In genomic region chr6:82455245-82455644, GRCm38 (mm10) we compare ENCODE assay signal across 17 mouse cellular contexts. TPM values are rescaled to one million over a fixed set of nuclear protein-coding genes. Genes with fewer than 3 reads are reported as not detected.
DNase-seq lines count a peak whose midpoint lies in the region; ATAC-seq lines count a peak whose summit lies in the region.
"Had no signal": no experiment of that assay in that cellular context is flagged by ENCODE, and none has a peak within 500 bp of the region (broad histone marks: within the 10 kb centered on the region; RNA-seq: fewer than 3 reads in every experiment).

No protein-coding gene starts in this region.

- H3K4me1 ChIP-seq in heart, embryonic 15.5 days (replicated peaks) = no peaks in the 10 kb centered on the region
- H3K4me1 ChIP-seq in lung, embryonic 15.5 days = 0 out of 2 replicates have a peak, but pooled peaks cover 6% of the 10 kb centered on the region
- H3K4me1 ChIP-seq: liver, embryonic 15.5 days; megakaryocyte, embryonic 14.5 days had no signal

- intact Hi-C loops in left cerebral cortex, postnatal 4 days (cut with DNase I) = no loop called here

- no peaks in the 10 kb centered on the region for H3K9me3 ChIP-seq in heart, embryonic 15.5 days (replicated peaks)
- H3K9me3 ChIP-seq in lung, embryonic 15.5 days = no peaks in the 10 kb centered on the region
- H3K9me3 ChIP-seq: liver, embryonic 15.5 days; megakaryocyte, embryonic 14.5 days had no signal

- H3K4me2 ChIP-seq in heart, embryonic 15.5 days = no peak overlapping the region
- no peak overlapping the region for H3K4me2 ChIP-seq in lung, embryonic 15.5 days
- H3K4me2 ChIP-seq: liver, embryonic 15.5 days had no signal

- 25% methylated on average over 3 of the region's 3 CpGs for WGBS in heart, embryonic 15.5 days
- WGBS in lung, embryonic 15.5 days = 37% methylated on average over 3 of the region's 3 CpGs

- ATAC-seq in heart, embryonic 15.5 days (replicated peaks; ENCODE audit: insufficient number of reproducible peaks, insufficient read depth, low FRiP score, low read depth) = 0 out of 2 replicates have a peak, but pooled peaks have one; percentile 31
- peak; percentile 83; the same call in 1 of the 2 replicates for ATAC-seq in lung, embryonic 15.5 days (ENCODE audit: borderline replicate concordance, extremely low read depth, low FRiP score, low TSS enrichment)
- ATAC-seq: forebrain, embryonic 16.5 days; hindbrain, embryonic 16.5 days had no signal

- no peaks in the 10 kb centered on the region for H3K36me3 ChIP-seq in heart, embryonic 15.5 days
- H3K36me3 ChIP-seq in lung, embryonic 15.5 days = no peaks in the 10 kb centered on the region
- H3K36me3 ChIP-seq: G1E; liver, embryonic 15.5 days had no signal

- no peak overlapping the region for H3K4me3 ChIP-seq in heart, embryonic 15.5 days
- H3K4me3 ChIP-seq in lung, embryonic 15.5 days = no peak overlapping the region
- H3K4me3 ChIP-seq: liver, embryonic 15.5 days; megakaryocyte, embryonic 14.5 days had no signal

- no peak for DNase-seq in heart, adult 18-20 months
- DNase-seq in lung, postnatal 25 days (ENCODE audit: low spot score) = no peak
- peak; percentile 94 for DNase-seq in forelimb bud, embryonic 11.5 days (ENCODE audit: low read depth, low spot score)
- DNase-seq in mesoderm, embryonic 11.5 days (ENCODE audit: low read depth, low spot score) = peak; percentile 41
- DNase-seq in left cerebral cortex, postnatal 4 days = no peak
- no peak for DNase-seq in cerebellum, postnatal 25 days
- DNase-seq: adrenal gland, postnatal 10 days; cerebellum, adult 9-11 months; gastrocnemius, postnatal 25 days had no signal

- H3K9ac ChIP-seq in heart, embryonic 15.5 days = no peak overlapping the region
- no peak overlapping the region for H3K9ac ChIP-seq in lung, embryonic 15.5 days
- H3K9ac ChIP-seq: liver, embryonic 15.5 days had no signal

- no peaks in the 10 kb centered on the region for H3K27me3 ChIP-seq in heart, embryonic 15.5 days
- no peaks in the 10 kb centered on the region for H3K27me3 ChIP-seq in lung, embryonic 15.5 days
- H3K27me3 ChIP-seq: liver, embryonic 15.5 days had no signal

- no peak overlapping the region for H3K27ac ChIP-seq in heart, embryonic 15.5 days
- H3K27ac ChIP-seq in lung, embryonic 15.5 days = no peak overlapping the region
- H3K27ac ChIP-seq: liver, embryonic 15.5 days had no signal

RNA-seq across cellular contexts. Expression of gene Tacr1, which starts 53.1 kb away (rescaled TPM):
- 0.06 and 0.86 TPM in 2 replicates for polyA plus RNA-seq in heart, embryonic 15.5 days (2015; fragmentation: Nextera tagmentation; extraction: Ambion mirVana)
- total RNA-seq in heart, adult 18-20 months (2021) = under 1 TPM in 1 of 2 experiments, not detected in 1; 0.28 TPM
- 0.65 and 0.66 TPM in 2 replicates for polyA plus RNA-seq in lung, embryonic 15.5 days (2015; fragmentation: Nextera tagmentation; extraction: Ambion mirVana)
- total RNA-seq in left cerebral cortex, postnatal 4 days (2021) = 1 to 10 TPM; 5.0 to 6.1 TPM
- total RNA-seq: gastrocnemius, postnatal 25 days; monocyte, adult 5-6 weeks had no signal
- polyA plus RNA-seq: G1E; liver, embryonic 15.5 days had no signal

Comparison
In these comparisons a context has a peak if more than half of its experiments do, and no peak if none do; other contexts are left out.
1. DNase-seq: peak in forelimb bud, embryonic 11.5 days (single experiment) and mesoderm, embryonic 11.5 days (single experiment); none in heart, adult 18-20 months (0 of 2), lung, postnatal 25 days (single experiment), left cerebral cortex, postnatal 4 days (single experiment) and cerebellum, postnatal 25 days (0 of 2).
2. RNA of gene Tacr1, which starts 53.1 kb away (total RNA-seq): 5.0 to 6.1 TPM in left cerebral cortex, postnatal 4 days; 0.28 TPM in heart, adult 18-20 months; every median in the first group is over 4 times any median in the second.